Mouse (Mus musculus) B cell, adult 2 months (primary cell): ENCODE results near the gene Ubac2.
"Not testable (repeated sequence)": the region's sequence is repeated elsewhere in the genome, so short reads cannot be mapped to it uniquely, and the experiment has no call there.

Experiments used
- DNase-seq, 2 experiments: peaks; one replicate each; pipeline ENCODE4 v3.0.0; 2022

Ubac2 gene

GRCm38 (mm10) chr14:121878176-121878858 is at the start of gene Ubac2:
Ubac2 (plus strand) TSS chr14:121878620.
- peak; percentile 99 for DNase-seq

DNA sequence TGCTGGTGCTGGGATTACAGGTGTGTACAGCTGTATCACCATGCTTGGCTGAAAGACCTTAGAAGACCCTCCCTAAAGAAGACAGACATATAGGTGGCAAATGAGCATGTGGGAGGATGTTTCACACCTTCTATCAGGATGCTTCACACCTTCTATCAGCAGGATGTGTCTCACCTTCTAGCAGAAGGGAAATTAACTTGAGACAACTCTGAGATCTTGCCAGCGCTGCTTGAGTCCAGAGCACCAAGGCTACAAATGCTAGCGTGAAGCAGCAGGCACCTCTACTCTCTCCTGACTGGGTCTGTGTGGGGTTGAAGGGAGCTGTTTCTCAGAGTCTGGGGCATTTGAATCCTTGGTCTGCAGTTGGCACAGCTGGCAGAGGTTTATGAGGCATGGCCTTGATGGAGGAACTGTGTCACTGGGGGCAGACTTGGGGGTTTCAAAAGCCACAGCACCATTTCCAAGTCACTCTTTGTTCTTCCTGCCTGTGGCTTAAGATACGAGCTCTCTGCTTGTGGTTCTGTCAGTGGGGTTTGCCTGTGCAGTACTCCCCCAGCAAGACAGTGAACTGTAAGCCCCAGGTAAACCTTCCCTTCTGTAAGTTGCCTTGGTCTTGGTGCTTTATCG is 48.5 kb upstream of the Ubac2 start:
- DNase-seq: no peak

- DNase-seq: no peak
Measured at GRCm38 (mm10) chr14:121833001-121833520, 45.4 kb upstream of the Ubac2 start.

DNA sequence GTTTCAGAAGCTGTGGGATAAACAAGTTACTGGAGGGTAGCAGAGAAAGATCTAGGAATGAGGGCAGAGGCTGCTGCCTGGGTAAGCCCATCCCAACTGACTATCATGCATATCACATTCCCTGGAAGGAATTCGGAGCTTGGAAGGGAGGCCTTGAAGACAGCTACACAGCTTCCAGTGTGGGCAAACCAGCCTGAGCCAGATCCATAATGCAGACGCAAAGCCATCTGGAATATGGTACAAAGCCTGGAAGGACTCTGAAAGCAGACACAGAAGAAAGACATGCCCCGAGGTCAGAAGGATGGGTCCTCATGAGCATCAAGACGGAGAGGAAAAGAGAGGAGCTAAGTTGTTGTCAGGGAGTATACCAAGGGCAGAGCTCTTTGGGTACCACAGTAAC is 40.3 kb upstream of the Ubac2 start:
- no peak for DNase-seq

DNA sequence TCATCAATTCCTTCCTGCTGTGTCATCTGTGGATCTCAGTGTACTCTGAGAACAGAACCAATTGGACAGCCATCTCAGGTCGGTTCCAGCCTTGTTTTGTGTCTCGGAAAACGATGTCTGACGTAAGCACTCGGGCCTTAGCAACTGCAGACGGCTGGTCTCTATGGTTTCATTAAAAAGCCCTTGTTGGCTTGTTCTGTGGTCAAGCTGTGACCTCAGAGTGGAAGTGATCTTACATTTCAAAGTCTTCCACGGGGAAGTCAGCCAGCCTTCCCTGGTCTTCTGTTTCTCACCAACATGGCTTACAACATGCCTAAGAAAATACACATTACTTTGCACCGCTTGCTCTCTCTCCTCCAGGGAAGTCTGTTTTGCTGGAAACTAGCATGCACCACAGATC is 38.2 kb upstream of the Ubac2 start:
- DNase-seq: no peak

DNA sequence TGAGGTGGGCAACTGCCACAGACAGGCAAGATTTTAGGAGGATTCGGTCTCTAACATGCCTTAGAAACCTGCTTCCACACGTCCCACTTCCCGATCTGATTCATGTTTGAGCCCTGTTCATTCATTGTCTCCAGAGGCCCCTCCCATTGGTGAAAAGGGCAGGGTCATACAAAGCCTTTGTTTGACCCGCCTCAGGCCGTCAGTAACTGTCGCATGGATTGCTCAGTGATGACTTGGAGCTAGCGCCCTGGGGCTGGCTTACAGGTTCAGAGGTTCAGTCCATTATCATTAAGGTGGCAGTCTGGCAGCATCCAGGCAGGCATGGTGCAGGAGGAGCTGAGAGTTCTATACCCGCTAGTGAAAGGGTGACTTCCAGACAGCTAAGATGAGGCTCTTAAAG is 33.9 kb upstream of the Ubac2 start:
- DNase-seq: no peak

- no peak for DNase-seq
Measured at GRCm38 (mm10) chr14:121851231-121851630, 27.2 kb upstream of the Ubac2 start.

GRCm38 (mm10) chr14:121852531-121852930 is 25.9 kb upstream of the Ubac2 start:
- DNase-seq: no peak

DNA sequence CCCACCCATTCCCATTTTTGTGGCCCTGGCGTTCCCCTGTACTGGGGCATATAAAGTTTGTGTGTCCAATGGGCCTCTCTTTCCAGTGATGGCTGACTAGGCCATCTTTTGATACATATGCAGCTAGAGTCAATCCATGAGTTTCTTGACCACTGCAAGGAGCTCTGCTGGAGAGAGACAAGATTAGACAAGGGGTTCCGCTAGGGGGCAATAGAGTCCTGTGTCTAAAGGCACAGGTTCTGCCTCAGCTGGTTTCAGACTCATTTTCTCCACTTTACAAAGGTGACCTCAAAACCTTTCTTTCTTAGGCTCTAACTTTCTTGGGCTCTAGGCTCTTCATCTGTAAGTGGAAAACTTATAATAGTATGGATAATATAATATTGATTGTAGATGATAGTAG is 13.3 kb upstream of the Ubac2 start:
- DNase-seq: peak; percentile 88 to 90

- DNase-seq: no peak
Measured at GRCm38 (mm10) chr14:121866574-121866973, 11.8 kb upstream of the Ubac2 start.

DNA sequence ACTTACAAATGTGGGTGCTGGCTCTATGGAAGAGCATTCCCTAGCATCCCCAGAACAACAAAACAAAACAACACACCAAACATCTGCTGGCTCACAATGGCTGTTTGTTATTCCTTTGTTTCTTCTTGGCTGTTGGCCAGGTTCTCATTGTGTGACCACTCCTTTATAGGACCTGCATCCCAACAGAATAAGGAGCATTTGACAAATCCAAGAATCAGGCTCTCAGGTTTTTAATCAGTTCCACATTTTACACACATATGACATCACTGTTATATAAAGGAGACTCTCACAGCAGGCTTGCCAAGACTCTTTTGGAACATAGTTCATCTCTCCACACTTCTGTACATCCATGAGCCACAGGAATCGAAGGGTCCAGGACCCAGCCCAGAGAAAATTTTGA is 9.3 kb upstream of the Ubac2 start:
- DNase-seq: no peak

GRCm38 (mm10) chr14:121872760-121873159 is 5.7 kb upstream of the Ubac2 start:
- no peak for DNase-seq

DNA sequence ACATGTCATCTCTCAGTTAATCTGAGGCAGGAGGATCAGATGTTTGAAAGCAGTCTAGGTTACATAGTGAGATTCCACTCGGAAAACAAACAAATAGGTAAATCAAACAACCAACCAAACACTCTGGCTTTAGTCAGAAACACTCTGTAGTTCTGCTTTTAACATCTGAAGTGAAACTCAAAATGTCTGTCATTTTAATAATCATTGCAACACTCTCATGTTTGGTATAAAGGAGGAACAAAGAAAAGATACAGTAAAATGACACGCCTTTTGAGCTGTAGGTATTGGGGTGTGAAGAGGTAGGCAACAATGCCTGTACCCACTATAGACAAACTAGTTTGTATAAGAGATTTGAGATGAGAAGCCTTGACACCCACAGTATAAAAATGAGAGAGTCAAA is 5.2 kb upstream of the Ubac2 start:
- peak in 1 of 2 experiments; percentile 36 for DNase-seq

GRCm38 (mm10) chr14:121873646-121874045 is 4.8 kb upstream of the Ubac2 start:
- no peak for DNase-seq

DNA sequence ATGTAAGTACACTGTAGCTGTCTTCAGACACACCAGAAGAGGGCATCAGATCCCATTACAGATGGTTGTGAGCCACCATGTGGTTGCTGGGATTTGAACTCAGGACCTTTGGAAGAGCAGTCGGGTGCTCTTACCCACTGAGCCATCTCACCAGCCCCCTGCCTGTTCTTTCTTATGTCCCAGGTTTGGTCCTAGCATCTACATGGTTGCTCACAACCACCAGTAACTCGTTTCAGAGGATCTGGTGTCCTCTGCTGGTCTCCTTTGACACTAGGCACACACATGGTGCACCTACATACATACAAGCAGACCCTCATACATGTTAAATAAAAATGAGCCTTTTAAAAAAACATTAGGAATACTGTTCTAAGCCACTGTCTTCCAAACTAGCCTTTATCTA is 2.2 kb upstream of the Ubac2 start:
- not testable (repeated sequence) for DNase-seq

- DNase-seq: no peak
Measured at GRCm38 (mm10) chr14:121876860-121877259, 1.6 kb upstream of the Ubac2 start.

- DNase-seq: no peak
Measured at GRCm38 (mm10) chr14:121877640-121878039, 780 bp upstream of the Ubac2 start.

GRCm38 (mm10) chr14:121878859-121879206 is 413 bp downstream of the Ubac2 start:
- no peak for DNase-seq

DNA sequence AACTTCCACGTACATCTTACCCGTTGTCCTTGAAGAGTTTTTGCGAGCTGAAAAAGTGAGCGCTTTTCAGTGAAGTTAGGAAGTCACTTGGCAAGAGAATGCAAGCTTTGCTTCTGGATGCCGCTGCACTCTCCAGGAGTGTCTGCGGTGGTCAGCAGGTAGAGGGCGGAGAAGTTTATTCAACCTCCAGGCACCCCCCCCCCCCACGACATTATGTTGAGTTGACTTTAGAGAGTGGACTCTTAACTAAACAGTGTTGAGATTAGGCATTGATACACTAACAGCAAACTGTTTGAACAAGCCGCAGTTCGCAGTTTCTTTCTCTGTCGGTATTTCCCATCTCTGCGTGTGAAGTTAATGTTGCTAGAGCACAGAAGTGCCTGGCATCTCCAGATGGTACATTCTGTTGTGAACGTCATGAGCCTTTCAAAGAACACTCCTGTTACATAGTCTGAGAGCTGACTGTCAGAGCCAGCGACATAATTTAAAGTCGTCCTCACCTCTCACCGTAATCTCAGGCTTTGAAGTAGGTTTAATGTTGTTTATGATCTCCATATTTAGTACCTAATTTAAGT is 933 bp downstream of the Ubac2 start:
- no peak for DNase-seq

DNA sequence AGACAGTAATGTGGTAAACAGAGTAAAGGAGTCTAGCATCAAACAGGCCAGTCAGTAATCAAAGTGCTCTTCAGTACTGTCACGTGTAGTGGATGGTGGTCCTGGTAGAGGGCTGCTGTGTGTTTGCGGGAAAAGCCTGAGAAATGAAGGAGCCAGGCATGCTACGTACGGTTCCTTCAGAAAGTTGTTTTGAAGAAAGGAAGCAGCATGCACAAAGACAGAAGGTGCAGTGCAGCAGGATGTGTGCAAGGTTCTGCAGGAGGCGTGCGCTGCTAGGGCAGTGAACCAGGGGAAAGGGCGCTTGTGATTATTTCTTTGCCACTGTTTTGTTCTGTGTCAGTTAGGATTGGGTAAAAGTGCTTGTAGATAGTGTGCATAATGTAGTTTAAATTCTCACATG is 2.8 kb downstream of the Ubac2 start:
- peak in 1 of 2 experiments; percentile 30 for DNase-seq

DNA sequence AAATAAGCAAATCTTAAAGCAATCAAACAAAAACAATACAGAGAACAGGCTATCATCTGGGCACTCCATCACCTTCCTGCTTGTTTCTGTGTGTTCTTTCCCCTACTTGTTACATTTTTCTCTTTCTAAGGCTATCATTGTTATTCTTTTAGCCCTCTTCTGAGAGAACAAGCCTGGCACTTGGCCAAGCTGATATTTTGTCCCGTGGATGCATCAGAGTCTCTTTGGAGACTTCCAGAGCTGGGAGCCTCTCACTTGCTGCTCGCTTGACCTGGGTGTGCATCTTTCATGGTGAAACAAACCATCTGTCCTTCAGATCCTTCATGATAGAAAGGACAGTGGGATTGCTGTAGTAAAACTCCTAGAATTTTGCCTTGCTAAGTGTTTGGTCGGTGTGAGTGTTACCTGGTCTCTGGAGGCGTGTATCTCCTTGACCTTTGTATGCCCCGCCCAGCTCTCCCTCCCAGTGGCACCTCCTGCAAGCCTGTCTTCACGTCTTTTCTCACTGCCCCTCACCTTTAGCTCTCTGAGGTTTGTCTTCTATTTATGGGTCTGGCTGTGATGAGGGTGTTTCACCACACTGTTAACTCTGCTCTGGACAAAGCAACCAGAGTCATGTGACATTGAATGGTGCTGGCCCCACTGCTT is 5.9 kb downstream of the Ubac2 start:
- no peak for DNase-seq

GRCm38 (mm10) chr14:121893747-121894146 is 15.3 kb downstream of the Ubac2 start:
- DNase-seq: no peak

- DNase-seq: peak; percentile 52 to 56
Measured at GRCm38 (mm10) chr14:121894511-121895135, 16.2 kb downstream of the Ubac2 start.
